Mouse (Mus musculus) mouse embryonic stem cell (cell line): ENCODE measurements around the gene Ppm1l.

Experiments used
- in situ Hi-C, 2 experiments: fragments of 300-500 bp; cut with MboI; formaldehyde crosslinking; loops; 1 replicate in 1 of 2; 3 replicates in 1 of 2; pipeline ENCODE4 v1.14.3; 2019 to 2020; ENCODE audit warnings: low sequenced_read_pairs in 2 of 2, low pct_unique_long_range_greater_than_20kb in 1 of 2, mixed read lengths in 1 of 2; ENCODE audit not compliant: unreplicated experiment in 1 of 2

The Ppm1l gene

DNA sequence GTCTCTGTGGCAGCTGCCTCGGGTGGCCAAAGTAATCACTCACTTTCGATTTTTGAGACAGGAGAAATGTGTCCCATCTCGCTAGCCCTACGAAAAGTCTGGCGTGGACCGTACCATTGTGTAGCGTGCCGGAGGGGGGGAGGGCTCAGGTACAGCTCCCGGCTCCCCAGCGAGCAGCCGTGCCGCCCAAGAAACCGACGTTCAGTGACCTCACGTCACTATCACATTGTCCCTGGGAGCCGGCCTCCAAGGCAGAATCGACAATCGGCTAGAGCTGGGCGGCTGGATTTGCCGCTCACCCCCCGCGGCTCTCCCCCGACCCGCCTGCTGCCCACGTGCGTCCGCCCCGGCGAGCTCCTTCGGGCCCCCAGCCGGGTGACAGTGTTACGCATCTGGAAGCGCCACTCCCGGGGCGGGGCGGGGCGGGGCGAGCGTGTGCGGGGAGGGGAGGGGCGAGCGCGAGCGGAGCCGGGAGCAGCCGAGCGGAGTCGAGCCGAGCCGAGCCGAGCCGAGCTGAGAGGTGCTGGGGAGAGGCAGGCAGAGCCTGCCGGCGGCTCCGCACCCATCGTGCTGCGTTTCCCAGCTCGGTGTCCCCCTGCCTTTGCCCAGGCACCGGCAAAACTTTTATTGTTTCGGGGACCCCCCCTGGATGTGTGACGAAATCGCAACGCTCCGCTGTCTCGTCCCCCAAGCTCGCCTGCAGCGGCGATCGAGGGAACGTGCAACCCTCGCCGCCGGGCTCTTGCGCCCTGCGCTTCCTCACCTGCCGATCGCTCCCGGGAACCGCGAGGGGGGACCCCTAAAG lies at the start of gene Ppm1l:
Ppm1l (plus strand) TSS at position 471 of the 805 bp plus-strand sequence.
- in situ Hi-C loops, result no loop called here

DNA sequence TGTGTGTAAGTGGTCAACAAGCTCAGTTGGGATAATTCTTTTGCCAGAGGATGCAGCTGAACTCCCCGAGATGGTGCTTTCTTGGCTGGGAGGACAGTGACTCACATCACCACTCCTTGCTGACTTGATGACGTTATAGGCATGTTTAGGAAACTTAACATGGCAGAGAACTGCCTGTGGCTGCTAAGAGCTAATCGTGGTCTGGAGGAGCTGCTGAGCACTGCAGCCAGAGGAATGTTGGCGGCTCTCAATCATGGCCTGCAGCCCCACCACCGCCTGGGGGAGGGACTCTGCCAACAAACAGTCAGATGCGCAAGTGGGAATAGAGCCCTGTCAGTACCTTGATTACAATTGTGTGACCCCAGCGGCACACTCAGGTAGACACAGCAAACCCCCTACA lies 44.8 kb upstream of the Ppm1l start:
- in situ Hi-C loops, result loop anchor here in 1 of 2 experiments (25.0 kb wide), 1 partner anchor 215 kb away; no protein-coding TSS in a partner anchor

DNA sequence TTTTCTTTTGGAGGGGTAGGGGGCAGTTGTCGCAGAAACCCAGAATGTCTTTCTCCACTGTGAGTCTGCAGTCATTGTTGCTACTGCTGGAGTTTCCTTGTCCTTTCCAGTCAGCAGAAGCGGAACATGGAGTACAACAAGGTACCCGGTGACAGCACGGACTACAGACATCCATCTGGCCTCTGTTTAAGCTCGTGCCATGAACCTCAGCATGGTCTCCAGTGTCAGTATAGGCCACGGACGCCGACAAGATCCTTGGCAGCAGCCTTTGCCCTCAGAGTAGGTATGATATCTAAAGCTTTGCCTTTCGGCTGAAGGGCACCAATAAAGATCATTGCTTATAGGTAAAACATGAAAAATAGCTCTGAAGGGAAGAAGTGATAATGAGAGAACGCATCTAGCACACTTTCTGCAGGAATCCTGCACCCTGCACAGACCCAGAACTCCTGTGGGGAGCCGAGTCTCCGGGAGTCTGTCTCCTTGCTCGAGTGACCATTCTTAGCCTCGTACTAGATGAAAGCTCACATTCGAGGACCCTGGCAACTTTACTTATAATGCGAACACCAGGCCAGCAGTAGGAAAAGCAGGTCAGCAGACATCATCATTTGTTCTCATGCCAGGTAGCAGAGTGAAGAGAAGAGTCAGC lies 42.5 kb upstream of the Ppm1l start:
- in situ Hi-C loops, result loop anchor here in 1 of 2 experiments (25.0 kb wide), 1 partner anchor 213 kb away; no protein-coding TSS in a partner anchor

DNA sequence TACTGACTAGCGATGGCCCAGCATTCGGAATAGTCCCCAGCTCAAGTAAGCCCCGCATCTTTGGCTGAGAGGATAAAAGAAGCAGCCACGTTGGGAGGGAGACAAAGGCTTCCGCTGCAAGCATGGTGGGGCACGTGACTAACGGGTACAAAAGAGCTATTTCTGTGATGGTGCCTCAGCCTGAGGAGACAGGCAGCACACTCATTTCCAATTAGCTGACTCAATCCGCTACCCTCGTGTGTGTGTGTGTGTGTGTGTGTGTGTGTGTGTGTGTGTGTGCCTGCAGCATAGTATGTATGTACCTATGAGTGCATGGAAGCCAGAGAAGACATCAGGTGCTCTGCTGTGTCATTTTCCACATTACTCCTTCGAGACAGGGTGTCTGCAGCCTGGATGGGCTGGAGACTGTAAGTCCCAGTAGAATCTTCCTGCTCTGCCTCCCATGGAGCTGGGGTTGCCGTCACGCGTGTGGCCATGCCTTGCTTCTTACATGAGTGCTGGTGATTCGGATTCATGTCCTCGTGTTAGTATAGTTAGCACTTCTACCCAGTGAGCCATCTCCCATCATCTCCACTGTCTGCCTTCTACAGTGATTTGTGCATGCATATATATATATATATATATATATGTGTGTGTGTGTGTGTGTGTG lies 41.9 kb upstream of the Ppm1l start:
- in situ Hi-C loops, result loop anchor here in 1 of 2 experiments (25.0 kb wide), 1 partner anchor 213 kb away; no protein-coding TSS in a partner anchor

DNA sequence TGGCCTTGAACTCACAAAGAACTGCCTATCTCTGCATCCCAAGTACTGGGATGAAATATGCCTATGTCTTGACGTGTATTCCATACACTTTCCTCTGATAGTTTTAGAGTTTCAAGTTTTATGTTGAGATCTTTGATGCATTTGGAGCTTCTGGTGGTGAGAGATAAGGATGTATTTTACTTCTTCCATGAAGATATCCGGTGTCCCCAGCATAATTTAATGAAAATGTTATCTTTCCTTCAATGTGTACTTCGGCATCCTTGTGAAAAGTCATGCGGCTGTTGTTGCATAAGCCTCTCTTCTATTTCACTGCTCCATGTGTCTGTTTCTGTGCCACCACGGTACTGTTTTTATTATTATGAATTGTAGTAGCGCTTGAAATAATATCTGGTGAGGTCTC lies 38.0 kb upstream of the Ppm1l start:
- in situ Hi-C loops, result no loop called here

DNA sequence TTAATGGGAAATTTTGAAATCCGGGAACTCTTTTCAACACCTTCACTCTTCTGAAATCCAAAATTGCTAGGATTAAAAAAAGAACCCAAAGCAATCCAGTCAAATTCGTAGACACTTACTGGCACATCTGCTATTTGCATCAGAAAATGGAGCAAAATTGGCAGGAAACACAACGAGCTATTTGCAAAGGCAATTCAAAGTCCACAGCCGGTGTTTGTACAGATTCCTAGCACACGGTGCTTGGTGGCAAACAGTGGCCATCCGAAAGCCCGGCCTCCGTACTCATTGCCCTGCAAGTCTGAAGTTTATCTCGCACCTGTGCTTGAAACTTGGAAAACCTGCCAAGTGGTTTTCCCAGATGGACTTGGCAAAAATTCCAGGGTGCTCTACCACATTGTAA lies 34.3 kb upstream of the Ppm1l start:
- in situ Hi-C loops, result no loop called here

DNA sequence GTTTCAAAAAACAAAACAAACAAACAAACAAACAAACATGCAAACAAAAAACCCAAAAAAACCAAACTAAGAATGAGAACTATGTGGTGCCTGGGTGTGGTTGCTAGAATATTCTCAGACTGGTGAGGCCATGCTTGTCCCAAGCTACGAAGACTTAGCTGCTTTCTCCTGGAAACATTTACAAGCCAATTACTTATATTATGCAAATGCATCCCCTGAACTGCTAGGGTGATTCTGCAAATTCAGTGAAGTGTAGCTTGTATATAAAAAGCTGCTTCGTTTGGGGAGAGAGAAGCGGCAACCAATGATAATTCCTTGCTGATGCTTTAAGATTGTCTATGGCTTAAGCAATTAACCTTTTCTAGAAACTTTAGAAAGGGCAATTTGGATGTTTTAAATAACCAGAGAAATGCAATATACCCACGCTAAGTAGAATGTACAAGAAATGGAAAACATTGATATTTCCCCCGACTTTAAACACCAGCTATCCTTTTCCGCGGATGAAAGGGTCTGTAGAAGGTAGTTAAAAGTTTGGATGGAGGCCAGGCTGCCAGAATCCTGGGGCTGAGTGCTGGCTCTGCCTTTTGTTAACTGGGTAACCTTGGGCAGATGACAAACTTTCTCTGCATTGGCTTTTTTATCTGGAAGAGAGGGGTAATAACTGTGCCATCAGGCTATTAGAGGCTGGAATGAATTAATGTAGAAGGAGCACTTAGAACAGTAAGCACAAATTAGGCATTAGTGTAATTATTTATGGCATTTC lies 33.4 kb upstream of the Ppm1l start:
- in situ Hi-C loops, result no loop called here

DNA sequence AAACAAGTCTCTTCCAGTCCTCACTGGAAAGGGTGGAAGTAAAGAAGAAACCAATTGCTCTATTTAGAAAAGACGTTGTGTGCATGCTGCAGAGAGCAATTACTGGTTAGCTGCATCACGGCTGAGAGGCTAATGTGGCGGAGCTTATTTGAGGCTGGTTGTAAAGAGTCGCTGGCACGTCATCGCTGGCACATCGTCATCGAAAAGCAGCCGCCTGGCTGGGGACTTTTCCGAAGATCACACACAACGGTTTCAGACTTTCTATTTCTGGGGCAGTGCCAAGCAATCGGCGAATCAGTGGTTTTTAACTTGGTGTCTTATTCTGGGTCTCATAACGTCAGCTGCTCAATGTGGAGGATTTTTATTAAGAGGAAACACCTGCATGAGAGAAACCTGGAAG lies 26.8 kb upstream of the Ppm1l start:
- in situ Hi-C loops, result no loop called here

DNA sequence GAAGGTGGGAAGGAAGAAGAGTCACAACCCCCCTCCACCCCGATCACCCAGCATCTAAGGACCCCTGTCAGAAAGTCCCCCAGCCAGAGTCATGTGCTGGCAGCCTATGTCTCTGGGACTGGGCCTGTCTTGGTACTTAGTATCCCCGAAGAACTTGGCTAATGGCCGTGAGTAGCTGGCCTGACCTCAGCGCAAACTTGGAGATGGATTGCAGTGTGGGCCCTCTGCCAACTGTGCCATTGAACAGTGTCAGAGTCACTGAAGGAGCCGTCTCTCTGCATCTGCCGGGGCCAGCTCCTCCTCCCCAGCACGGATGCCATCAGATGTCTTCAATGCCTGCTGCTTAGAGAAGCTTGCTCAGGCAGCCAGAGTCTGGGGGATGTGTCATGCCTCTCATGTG lies 26.4 kb upstream of the Ppm1l start:
- in situ Hi-C loops, result no loop called here

DNA sequence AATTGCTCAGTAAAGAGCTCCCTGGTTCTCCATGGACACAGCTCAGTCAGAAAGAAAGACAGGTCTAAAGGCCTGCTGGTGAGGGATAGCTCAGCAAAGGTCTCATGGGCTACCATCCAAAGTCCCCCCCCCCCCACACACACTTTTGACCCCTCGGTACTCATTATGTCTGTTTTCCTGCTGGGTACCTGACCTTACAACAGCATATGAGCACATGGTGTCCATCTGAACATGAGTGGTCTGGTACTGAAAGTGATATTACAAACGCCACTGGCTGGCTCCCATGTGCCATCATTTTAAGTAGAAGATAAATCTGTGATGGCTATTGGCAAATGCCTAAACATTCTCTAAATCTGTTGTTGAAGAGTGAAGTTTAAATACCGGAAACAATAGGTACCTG lies 25.8 kb upstream of the Ppm1l start:
- in situ Hi-C loops, result no loop called here

DNA sequence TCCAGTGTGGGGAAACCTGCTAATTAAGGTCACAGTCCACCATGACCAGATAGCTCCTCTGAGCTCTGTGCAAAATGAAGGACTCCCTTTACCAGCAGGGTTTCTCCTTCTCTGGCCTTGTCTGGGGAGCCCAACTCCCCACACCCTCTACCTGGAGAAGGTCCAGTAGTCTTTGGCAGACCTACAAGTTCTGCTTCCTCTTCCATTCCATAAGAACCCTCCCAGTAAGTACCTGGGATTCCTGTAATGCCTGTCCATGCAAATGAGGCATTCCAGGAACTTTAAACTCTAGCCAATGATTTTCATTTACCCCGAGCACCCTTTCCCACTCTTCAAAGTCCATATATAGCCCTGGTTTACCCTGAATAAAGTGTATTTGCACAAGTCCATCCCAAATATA lies 24.0 kb upstream of the Ppm1l start:
- in situ Hi-C loops, result no loop called here

DNA sequence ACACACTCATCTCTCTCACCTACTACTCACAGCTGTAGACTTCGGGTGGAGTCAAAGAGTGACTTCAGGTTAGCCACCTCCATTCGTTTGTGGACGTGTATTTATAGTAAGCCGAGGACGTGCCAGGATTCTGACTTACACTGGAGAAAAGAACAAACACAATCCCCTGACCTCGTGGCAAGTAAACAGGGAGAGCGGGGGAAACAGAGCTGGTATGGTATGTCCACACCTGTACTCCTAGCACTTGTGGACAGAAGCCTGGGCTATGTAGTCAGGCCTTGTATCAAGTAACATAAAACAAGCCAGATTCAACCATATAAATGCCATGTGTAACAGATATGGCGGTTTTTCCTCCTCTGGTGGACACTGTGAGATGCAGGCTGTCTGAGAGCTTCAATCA lies 20.4 kb upstream of the Ppm1l start:
- in situ Hi-C loops, result no loop called here

DNA sequence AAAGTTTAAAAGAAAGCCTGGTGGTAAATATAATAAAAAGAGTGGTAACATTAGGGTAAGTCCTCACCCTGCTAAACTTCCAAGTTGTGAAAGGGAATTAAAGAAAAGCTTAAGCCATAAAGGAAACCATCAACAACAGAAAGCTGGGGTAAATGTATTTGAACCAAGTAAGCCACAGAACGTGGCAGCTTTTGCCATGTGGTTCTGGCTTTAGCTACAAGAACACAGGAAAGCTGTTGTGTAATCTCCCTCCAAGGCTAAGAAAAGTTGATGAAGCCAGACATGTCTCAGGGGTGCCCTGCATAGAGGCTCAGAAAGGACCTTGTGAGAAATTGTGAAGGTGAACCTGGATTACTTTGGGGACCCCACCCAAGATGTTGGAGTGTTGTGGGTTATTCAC lies 16.5 kb upstream of the Ppm1l start:
- in situ Hi-C loops, result no loop called here

DNA sequence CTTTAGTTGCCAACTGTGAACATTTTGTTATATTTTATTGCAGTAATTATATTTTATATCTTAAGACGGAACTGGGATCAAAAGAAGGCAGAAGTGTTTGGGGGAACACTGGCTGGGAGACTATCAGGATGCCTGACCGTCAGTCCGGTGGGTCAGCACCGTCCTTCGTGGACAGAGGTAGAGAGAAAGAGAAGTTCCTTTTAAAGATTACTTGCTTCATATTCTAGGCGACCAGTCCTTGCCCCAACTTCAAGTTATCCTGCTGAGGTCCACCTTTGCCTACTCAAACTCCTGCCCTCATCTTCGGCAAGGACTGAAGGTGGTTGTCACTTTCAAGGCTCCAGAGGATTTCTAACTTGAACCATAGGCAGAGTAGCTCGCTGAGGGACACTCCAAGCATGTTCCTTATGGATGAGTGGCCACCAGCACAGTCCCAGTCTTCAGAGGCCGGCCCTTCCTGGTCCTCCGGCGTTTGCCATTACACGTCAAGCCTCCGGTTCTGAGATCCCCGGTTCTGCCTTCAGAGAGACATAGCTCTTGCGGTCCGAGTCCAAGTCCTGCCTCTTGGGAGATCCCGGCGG lies 761 bp upstream of the Ppm1l start:
- in situ Hi-C loops, result no loop called here

DNA sequence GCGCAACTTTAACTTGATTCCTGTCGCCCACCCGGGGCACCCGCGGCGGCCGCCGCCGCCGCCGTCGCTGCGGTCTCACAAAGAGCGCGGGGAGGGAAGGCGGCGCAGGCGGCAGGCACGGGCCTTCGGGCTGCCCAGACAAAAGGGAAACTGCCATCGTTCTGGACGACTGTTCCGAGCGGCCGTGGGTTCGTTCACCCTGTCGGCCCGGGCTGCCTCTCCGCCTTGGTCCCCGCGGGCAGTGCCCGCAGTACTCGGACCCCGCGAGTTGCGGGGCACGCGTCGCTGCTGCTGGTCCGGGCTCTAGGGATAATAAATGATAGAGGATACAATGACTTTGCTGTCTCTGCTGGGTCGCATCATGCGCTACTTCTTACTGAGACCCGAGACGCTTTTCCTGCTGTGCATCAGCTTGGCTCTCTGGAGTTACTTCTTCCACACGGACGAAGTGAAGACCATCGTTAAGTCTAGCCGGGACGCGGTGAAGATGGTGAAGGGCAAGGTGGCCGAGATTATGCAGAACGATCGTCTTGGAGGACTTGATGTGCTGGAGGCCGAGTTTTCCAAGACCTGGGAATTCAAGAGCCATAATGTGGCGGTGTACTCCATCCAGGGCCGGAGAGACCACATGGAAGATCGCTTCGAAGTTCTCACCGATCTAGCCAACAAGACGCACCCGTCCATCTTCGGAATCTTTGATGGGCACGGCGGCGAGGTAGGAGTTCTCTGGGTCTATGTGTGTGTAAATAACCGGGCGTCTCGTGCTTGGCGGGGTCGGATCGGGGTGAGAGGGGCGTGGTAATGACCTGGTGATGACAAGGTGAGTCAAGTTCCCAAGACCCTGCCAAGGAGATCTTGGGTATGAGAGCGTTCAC lies 827 bp downstream of the Ppm1l start:
- in situ Hi-C loops, result no loop called here

DNA sequence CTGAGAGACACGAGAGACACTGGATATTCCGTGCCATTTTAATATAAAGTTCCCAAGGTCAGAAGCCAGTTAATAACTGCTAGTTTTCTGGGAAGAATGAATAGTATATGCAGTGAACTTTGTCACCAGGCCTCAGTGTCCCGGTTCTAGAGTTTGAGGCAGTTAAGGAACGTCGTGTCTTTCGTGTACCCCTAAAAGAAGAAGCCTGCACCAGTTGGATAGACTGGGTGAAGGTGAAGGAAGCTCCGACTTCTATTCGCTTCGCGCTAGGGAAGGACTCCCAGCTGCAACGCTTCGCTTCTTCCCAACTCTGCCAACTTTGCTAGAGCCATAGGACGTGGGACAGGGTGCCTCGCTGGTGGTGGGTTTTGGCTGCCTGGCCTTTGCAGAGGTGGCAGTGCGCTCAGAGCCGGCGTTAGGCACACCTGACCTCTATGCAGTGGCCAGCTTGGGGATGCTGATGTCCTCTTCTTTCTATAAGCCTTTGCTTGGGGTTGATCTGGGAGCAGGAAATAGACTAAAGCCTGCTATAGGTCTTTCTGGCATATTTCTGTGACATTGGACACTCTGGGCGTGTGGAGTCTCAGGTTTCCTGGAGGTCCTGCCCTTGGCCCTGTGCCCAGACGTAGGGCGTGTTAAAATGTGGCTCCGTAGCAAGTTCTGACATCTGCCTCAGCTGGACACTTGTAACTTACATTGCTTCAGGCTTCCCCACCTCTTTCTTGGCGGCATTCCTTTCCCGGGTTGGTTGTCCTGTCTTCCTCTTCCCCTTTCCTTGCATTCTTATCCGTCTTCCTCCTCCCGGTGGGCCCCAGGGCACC lies 1.7 kb downstream of the Ppm1l start:
- in situ Hi-C loops, result no loop called here
